Mouse (Mus musculus): ENCODE results near the gene Zfp3. TPM values are rescaled to one million over a fixed set of nuclear protein-coding genes. Genes with fewer than 3 reads are reported as not detected.

Gene Zfp3
- polyA plus RNA-seq, 1 experiment from 2014 or later = 1.4 TPM

Small RNA genes within 50 kb of the gene (microRNA-seq; reads per million reads assigned to microRNA genes)
- gene Gm22760 = not detected

Other genes with a start within 250 kb of the Zfp3 start
- 0.31 and 0.43 TPM in 2 replicates for gene Vmo1, start 249.6 kb upstream of the Zfp3 start, polyA plus RNA-seq (2015; fragmentation: Nextera tagmentation; extraction: Ambion mirVana)
- gene Gltpd2, start 245.0 kb upstream of the Zfp3 start, polyA plus RNA-seq (2015; fragmentation: Nextera tagmentation; extraction: Ambion mirVana) = 31.9 and 36.3 TPM in 2 replicates
- gene Psmb6, start 238.8 kb upstream of the Zfp3 start, polyA plus RNA-seq (2015; fragmentation: Nextera tagmentation; extraction: Ambion mirVana) = 316 and 337 TPM in 2 replicates
- gene Gm40193, start 231.3 kb upstream of the Zfp3 start, polyA plus RNA-seq (2015; fragmentation: Nextera tagmentation; extraction: Ambion mirVana) = not detected in 2 replicates
- gene Pld2, start 224.1 kb upstream of the Zfp3 start, polyA plus RNA-seq (2015; fragmentation: Nextera tagmentation; extraction: Ambion mirVana) = 1.8 TPM in 2 replicates
- gene Mink1, start 201.3 kb upstream of the Zfp3 start, polyA plus RNA-seq (2015; fragmentation: Nextera tagmentation; extraction: Ambion mirVana) = 4.9 and 6.2 TPM in 2 replicates
- not detected in 2 replicates for gene 4930544D05Rik, start 148.4 kb upstream of the Zfp3 start, polyA plus RNA-seq (2015; fragmentation: Nextera tagmentation; extraction: Ambion mirVana)
- not detected in 2 replicates for gene Chrne, start 145.0 kb upstream of the Zfp3 start, polyA plus RNA-seq (2015; fragmentation: Nextera tagmentation; extraction: Ambion mirVana)
- gene Gp1ba, start 125.1 kb upstream of the Zfp3 start, polyA plus RNA-seq (2015; fragmentation: Nextera tagmentation; extraction: Ambion mirVana) = 2.6 and 3.0 TPM in 2 replicates
- 76.8 and 80.4 TPM in 2 replicates for gene Rnf167, start 117.0 kb upstream of the Zfp3 start, polyA plus RNA-seq (2015; fragmentation: Nextera tagmentation; extraction: Ambion mirVana)
- gene Slc25a11, start 116.7 kb upstream of the Zfp3 start, polyA plus RNA-seq (2015; fragmentation: Nextera tagmentation; extraction: Ambion mirVana) = 70.3 and 79.4 TPM in 2 replicates
- 927 and 1,040 TPM in 2 replicates for gene Pfn1, start 109.6 kb upstream of the Zfp3 start, polyA plus RNA-seq (2015; fragmentation: Nextera tagmentation; extraction: Ambion mirVana)
- gene Eno3, start 107.0 kb upstream of the Zfp3 start, polyA plus RNA-seq (2015; fragmentation: Nextera tagmentation; extraction: Ambion mirVana) = 10.8 and 18.2 TPM in 2 replicates
- 55.1 and 59.5 TPM in 2 replicates for gene Spag7, start 94.8 kb upstream of the Zfp3 start, polyA plus RNA-seq (2015; fragmentation: Nextera tagmentation; extraction: Ambion mirVana)
- gene Camta2, start 76.1 kb upstream of the Zfp3 start, polyA plus RNA-seq (2015; fragmentation: Nextera tagmentation; extraction: Ambion mirVana) = 3.3 and 3.4 TPM in 2 replicates
- gene Inca1, start 64.1 kb upstream of the Zfp3 start, polyA plus RNA-seq (2015; fragmentation: Nextera tagmentation; extraction: Ambion mirVana) = 1.3 and 1.6 TPM in 2 replicates
- gene Kif1c, start 63.7 kb upstream of the Zfp3 start, polyA plus RNA-seq (2015; fragmentation: Nextera tagmentation; extraction: Ambion mirVana) = 0.79 and 0.85 TPM in 2 replicates
- 0.47 and 0.77 TPM in 2 replicates for gene Scimp, start 48.4 kb downstream of the Zfp3 start, polyA plus RNA-seq (2015; fragmentation: Nextera tagmentation; extraction: Ambion mirVana)
- 13.0 and 13.1 TPM in 2 replicates for gene Rabep1, start 80.6 kb downstream of the Zfp3 start, polyA plus RNA-seq (2015; fragmentation: Nextera tagmentation; extraction: Ambion mirVana)
- gene Nup88, start 205.8 kb downstream of the Zfp3 start, polyA plus RNA-seq (2015; fragmentation: Nextera tagmentation; extraction: Ambion mirVana) = 57.2 and 58.9 TPM in 2 replicates
- 89.1 and 98.7 TPM in 2 replicates for gene Rpain, start 206.0 kb downstream of the Zfp3 start, polyA plus RNA-seq (2015; fragmentation: Nextera tagmentation; extraction: Ambion mirVana)
- gene C1qbp, start 218.8 kb downstream of the Zfp3 start, polyA plus RNA-seq (2015; fragmentation: Nextera tagmentation; extraction: Ambion mirVana) = 159 and 170 TPM in 2 replicates
- 5.8 and 6.6 TPM in 2 replicates for gene Dhx33, start 240.2 kb downstream of the Zfp3 start, polyA plus RNA-seq (2015; fragmentation: Nextera tagmentation; extraction: Ambion mirVana)